Mouse (Mus musculus) kidney, embryonic 15.5 days (tissue): ENCODE results near the gene Scn1b. TPM values are rescaled to one million over a fixed set of nuclear protein-coding genes. Genes with fewer than 3 reads are reported as not detected.

ENCODE experiments used
- ATAC-seq: fragments of 200-750 bp; cut with Nextera tagmentation; replicated peaks from 2 replicates; pipeline ENCODE4 v1.8.0; 2017; ENCODE audit warnings: moderate TSS enrichment; ENCODE audit not compliant: low FRiP score
- H3K27ac ChIP-seq: fragments of 300-500 bp; sonication (generic); 2 replicates; pipeline ENCODE4 v1.5.1; 2015; ENCODE audit warnings: mild to moderate bottlenecking, inconsistent platforms
- H3K27me3 ChIP-seq: fragments of 300-500 bp; sonication (generic); 2 replicates; pipeline ENCODE4 v1.6.1; 2015; ENCODE audit warnings: inconsistent platforms
- H3K36me3 ChIP-seq: fragments of 300-500 bp; sonication (generic); 2 replicates; pipeline ENCODE4 v1.6.1; 2015; ENCODE audit warnings: inconsistent platforms
- H3K4me1 ChIP-seq: fragments of 300-500 bp; sonication (generic); 2 replicates; pipeline ENCODE4 v1.6.1; 2015; ENCODE audit warnings: inconsistent platforms
- H3K4me2 ChIP-seq: fragments of 300-500 bp; sonication (generic); 2 replicates; pipeline ENCODE4 v1.6.1; 2015; ENCODE audit warnings: moderate library complexity, mild to moderate bottlenecking, inconsistent platforms
- H3K4me3 ChIP-seq: fragments of 300-500 bp; sonication (generic); replicated peaks from 2 replicates; pipeline ENCODE4 v1.5.1; 2015; ENCODE audit warnings: mild to moderate bottlenecking, inconsistent platforms
- H3K9ac ChIP-seq: fragments of 300-500 bp; sonication (generic); 2 replicates; pipeline ENCODE4 v1.6.1; 2015; ENCODE audit warnings: mild to moderate bottlenecking, inconsistent platforms
- H3K9me3 ChIP-seq: fragments of 300-500 bp; sonication (generic); replicated peaks from 2 replicates; pipeline ENCODE4 v1.6.1; 2016; ENCODE audit warnings: inconsistent platforms
- WGBS: fragments of 180-500 bp; shearing (Covaris S2); methylation state at CpG from one replicate; pipeline ENCODE4 v1.1.7; 2015; ENCODE audit warnings: mixed read lengths; 5-methylcytosine and 5-hydroxymethylcytosine counted together
- polyA plus RNA-seq: library from polyadenylated mRNA; unstranded; fragments of >200 nt; fragmentation: Nextera tagmentation; extraction: Ambion mirVana; gene quantifications from 2 replicates; pipeline ENCODE4 v1.2.1, GENCODE M21; 2015

Scn1b gene
- polyA plus RNA-seq, 1 experiment from 2014 or later: 1.4 TPM

GRCm38 (mm10) chr7:31112036-31112435 lies 14.8 kb downstream of the Scn1b start:
- H3K27me3 ChIP-seq: no peaks in the 10 kb centered on the region
- H3K4me3 ChIP-seq: no peak overlapping the region
- no peak overlapping the region for H3K4me2 ChIP-seq
- H3K36me3 ChIP-seq: no peaks in the 10 kb centered on the region
- ATAC-seq: no peak
- H3K27ac ChIP-seq: no peak overlapping the region
- H3K9me3 ChIP-seq: no peaks in the 10 kb centered on the region
- peaks cover 51% of the 10 kb centered on the region for H3K4me1 ChIP-seq
- no peak overlapping the region for H3K9ac ChIP-seq
- WGBS: 39% methylated on average over 4 of the region's 4 CpGs

- peaks cover 41% of the 10 kb centered on the region for H3K4me1 ChIP-seq
- H3K27me3 ChIP-seq: no peaks in the 10 kb centered on the region
- 79% methylated on average over 15 of the region's 15 CpGs for WGBS
- H3K9me3 ChIP-seq: no peaks in the 10 kb centered on the region
- H3K4me3 ChIP-seq: no peak overlapping the region
- no peaks in the 10 kb centered on the region for H3K36me3 ChIP-seq
- no peak overlapping the region for H3K9ac ChIP-seq
- peak overlapping the region; percentile 27; the same call in 1 of the 2 replicates for H3K27ac ChIP-seq
- H3K4me2 ChIP-seq: no peak overlapping the region
- no peak for ATAC-seq
Measured at GRCm38 (mm10) chr7:31110861-31111385, 15.9 kb downstream of the Scn1b start.

GRCm38 (mm10) chr7:31109796-31110195 lies 17.0 kb downstream of the Scn1b start:
- Histone ChIP-seq H3K9ac (no peak overlapping the region), H3K27me3 (no peaks in the 10 kb centered on the region)
- WGBS: 83% methylated on average over 5 of the region's 5 CpGs

GRCm38 (mm10) chr7:31109091-31109490 lies 17.7 kb downstream of the Scn1b start:
- Histone ChIP-seq H3K4me3 (no peak overlapping the region), H3K9ac (no peak overlapping the region), H3K27ac (no peak overlapping the region), H3K36me3 (no peaks in the 10 kb centered on the region), H3K4me1 (peaks cover 30% of the 10 kb centered on the region), H3K9me3 (no peaks in the 10 kb centered on the region), H3K27me3 (no peaks in the 10 kb centered on the region), H3K4me2 (no peak overlapping the region)
- ATAC-seq: no peak
- 50% methylated on average over 7 of the region's 7 CpGs for WGBS

More at GRCm38 (mm10) chr7:31109796-31110195, 17.0 kb downstream of the Scn1b start:
- H3K4me3 ChIP-seq: no peak overlapping the region
- H3K36me3 ChIP-seq: no peaks in the 10 kb centered on the region
- H3K4me2 ChIP-seq: no peak overlapping the region
- H3K9me3 ChIP-seq: no peaks in the 10 kb centered on the region
- H3K4me1 ChIP-seq: peaks cover 36% of the 10 kb centered on the region
- ATAC-seq: no peak
- H3K27ac ChIP-seq: no peak overlapping the region

- no peak for ATAC-seq
- Histone ChIP-seq H3K4me2 (no peak overlapping the region), H3K4me1 (peaks cover 30% of the 10 kb centered on the region), H3K9me3 (no peaks in the 10 kb centered on the region), H3K27ac (no peak overlapping the region), H3K4me3 (no peak overlapping the region), H3K27me3 (no peaks in the 10 kb centered on the region), H3K9ac (no peak overlapping the region), H3K36me3 (no peaks in the 10 kb centered on the region)
- WGBS: 87% methylated on average over 11 of the region's 11 CpGs
Measured at GRCm38 (mm10) chr7:31107781-31108180, 19.0 kb downstream of the Scn1b start.

GRCm38 (mm10) chr7:31106166-31106565 lies 20.6 kb downstream of the Scn1b start:
- peaks cover 18% of the 10 kb centered on the region for H3K4me1 ChIP-seq
- H3K4me3 ChIP-seq: no peak overlapping the region
- H3K27ac ChIP-seq: no peak overlapping the region
- ATAC-seq: no peak
- no peak overlapping the region for H3K9ac ChIP-seq
- H3K9me3 ChIP-seq: no peaks in the 10 kb centered on the region
- H3K36me3 ChIP-seq: no peaks in the 10 kb centered on the region
- no peaks in the 10 kb centered on the region for H3K27me3 ChIP-seq
- 48% methylated on average over 3 of the region's 3 CpGs for WGBS
- no peak overlapping the region for H3K4me2 ChIP-seq

GRCm38 (mm10) chr7:31105061-31105768 lies 21.6 kb downstream of the Scn1b start:
- no peaks in the 10 kb centered on the region for H3K27me3 ChIP-seq
- no peak overlapping the region for H3K4me2 ChIP-seq
- no peaks in the 10 kb centered on the region for H3K9me3 ChIP-seq
- no peak overlapping the region for H3K4me3 ChIP-seq
- H3K4me1 ChIP-seq: peaks cover 13% of the 10 kb centered on the region; the same call in 1 of the 2 replicates
- H3K27ac ChIP-seq: no peak overlapping the region
- no peak overlapping the region for H3K9ac ChIP-seq
- H3K36me3 ChIP-seq: no peaks in the 10 kb centered on the region
- WGBS: 56% methylated on average over 15 of the region's 15 CpGs
- ATAC-seq: no peak

GRCm38 (mm10) chr7:31100786-31101185 lies 26.0 kb downstream of the Scn1b start:
- H3K9me3 ChIP-seq: no peaks in the 10 kb centered on the region
- H3K27me3 ChIP-seq: no peaks in the 10 kb centered on the region
- H3K4me2 ChIP-seq: no peak overlapping the region
- no peaks in the 10 kb centered on the region for H3K36me3 ChIP-seq
- no peak for ATAC-seq
- H3K4me1 ChIP-seq: peaks cover 14% of the 10 kb centered on the region
- 77% methylated on average over 14 of the region's 14 CpGs for WGBS
- H3K27ac ChIP-seq: no peak overlapping the region
- no peak overlapping the region for H3K9ac ChIP-seq
- H3K4me3 ChIP-seq: no peak overlapping the region

- ATAC-seq: no peak
- H3K27me3 ChIP-seq: no peaks in the 10 kb centered on the region
- H3K27ac ChIP-seq: no peak overlapping the region
- WGBS: 93% methylated on average over 6 of the region's 6 CpGs
- H3K9ac ChIP-seq: no peak overlapping the region
- no peaks in the 10 kb centered on the region for H3K9me3 ChIP-seq
- H3K4me3 ChIP-seq: no peak overlapping the region
- no peak overlapping the region for H3K4me2 ChIP-seq
- H3K4me1 ChIP-seq: peaks cover 8% of the 10 kb centered on the region
- H3K36me3 ChIP-seq: no peaks in the 10 kb centered on the region
Measured at GRCm38 (mm10) chr7:31099612-31099982, 27.2 kb downstream of the Scn1b start.

- Histone ChIP-seq H3K4me1 (peaks cover 8% of the 10 kb centered on the region), H3K9ac (no peak overlapping the region), H3K36me3 (no peaks in the 10 kb centered on the region), H3K4me2 (no peak overlapping the region), H3K9me3 (no peaks in the 10 kb centered on the region), H3K27me3 (no peaks in the 10 kb centered on the region), H3K27ac (no peak overlapping the region), H3K4me3 (no peak overlapping the region)
- 76% methylated on average over 22 of the region's 22 CpGs for WGBS
- ATAC-seq: 0 out of 2 replicates have a peak, but pooled peaks have one; percentile 16
Measured at GRCm38 (mm10) chr7:31098697-31099611, 27.8 kb downstream of the Scn1b start.

GRCm38 (mm10) chr7:31097583-31098248 lies 29.1 kb downstream of the Scn1b start:
- Histone ChIP-seq H3K4me1 (peaks cover 8% of the 10 kb centered on the region), H3K27me3 (no peaks in the 10 kb centered on the region), H3K9me3 (no peaks in the 10 kb centered on the region), H3K27ac (no peak overlapping the region), H3K4me2 (peak overlapping the region; percentile 53), H3K4me3 (peak overlapping the region; percentile 28), H3K36me3 (no peaks in the 10 kb centered on the region), H3K9ac (no peak overlapping the region)
- ATAC-seq: peak; percentile 95
- WGBS: 45% methylated on average over 20 of the region's 20 CpGs
